Mouse (Mus musculus): ENCODE data around the gene Vdac2. TPM values are rescaled to one million over a fixed set of nuclear protein-coding genes. Genes with fewer than 3 reads are reported as not detected.

Gene Vdac2
- polyA plus RNA-seq, 1 experiment from 2014 or later: 313 TPM

DNA sequence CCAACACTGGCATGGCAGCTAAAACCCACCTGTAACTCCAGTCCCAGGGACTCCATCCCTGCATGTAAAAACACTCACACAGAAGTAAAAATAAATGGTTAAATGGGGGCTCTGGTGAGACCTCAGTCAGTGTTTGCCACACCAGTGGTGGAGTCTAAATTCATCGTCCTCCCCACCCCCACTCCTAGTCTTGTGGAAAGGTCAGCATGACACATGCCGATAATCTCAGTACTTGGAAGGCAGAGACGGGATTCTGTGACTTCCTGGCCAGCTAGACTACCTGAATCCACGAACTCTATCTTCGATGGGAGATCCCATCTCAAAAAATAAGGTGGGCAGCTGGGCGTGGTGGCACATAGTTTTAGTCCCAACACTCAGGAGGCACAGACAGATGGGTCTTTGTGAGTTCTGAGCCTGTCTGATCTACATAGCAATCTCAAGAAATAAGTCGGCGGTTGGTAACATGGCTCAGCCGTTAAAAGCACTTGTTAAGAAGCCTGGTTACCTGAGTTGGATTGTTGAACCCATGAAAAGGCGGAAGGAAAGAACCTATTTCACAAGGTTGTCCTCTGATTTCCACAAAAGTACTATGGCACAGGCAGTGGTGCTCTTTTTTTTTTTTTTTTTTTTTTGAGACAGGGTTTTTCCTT is 13.2 kb upstream of the Vdac2 start:
- WGBS: 85% methylated on average over 10 of the region's 10 CpGs
- Histone ChIP-seq H3K36me3 (ENCODE audit: control insufficient read depth, insufficient read depth, low read length) (no peaks in the 10 kb centered on the region), H3K27me3 (ENCODE audit: control insufficient read depth, insufficient read depth, low read length) (no peaks in the 10 kb centered on the region), H3K9ac (ENCODE audit: low read length) (no peak overlapping the region), H3K4me3 (ENCODE audit: low read depth, low read length) (no peak overlapping the region), H3K27ac (replicated peaks; ENCODE audit: low read depth, low read length) (no peak overlapping the region), H3K4me1 (ENCODE audit: control insufficient read depth, insufficient read depth, low read length) (no peaks in the 10 kb centered on the region), H3K9me3 (ENCODE audit: control insufficient read depth, low read length) (no peaks in the 10 kb centered on the region), H3K4me2 (ENCODE audit: low read depth, severe bottlenecking) (no peak overlapping the region)
- no peak for ATAC-seq (ENCODE audit: insufficient number of reproducible peaks, low FRiP score, low TSS enrichment, low read depth)
- DNase-seq (ENCODE audit: low spot score): no peak

DNA sequence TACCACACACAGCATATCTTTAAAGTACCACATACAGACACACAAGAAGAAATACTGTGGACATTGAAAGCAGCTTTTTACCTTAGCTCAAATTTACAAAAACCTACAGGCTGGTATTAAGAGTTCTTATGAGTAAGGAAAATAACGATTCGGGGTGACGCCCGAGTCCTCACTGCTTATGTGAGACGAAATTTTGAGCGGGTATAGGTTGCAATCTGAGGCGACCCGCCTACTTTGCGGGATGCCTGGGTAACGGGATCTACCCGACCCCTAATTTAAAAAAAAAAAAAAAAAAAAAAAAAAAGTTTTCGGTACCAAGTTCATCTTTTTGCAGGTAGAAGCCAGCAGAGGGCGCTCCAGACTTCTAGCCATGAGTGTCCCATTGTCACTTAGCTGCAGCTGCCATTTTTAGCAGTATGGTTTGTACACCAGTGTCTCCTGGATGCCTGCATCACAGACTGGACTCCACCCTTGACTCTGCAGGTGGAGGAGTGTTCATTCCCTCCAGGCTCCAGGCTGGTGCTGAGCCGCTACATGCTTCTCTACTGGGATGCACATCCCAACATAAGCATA is 12.4 kb upstream of the Vdac2 start:
- DNase-seq (ENCODE audit: low spot score) (peak; percentile 75), ATAC-seq (ENCODE audit: insufficient number of reproducible peaks, low FRiP score, low TSS enrichment, low read depth) (no peak; the same call in 1 of the 2 replicates)
- Histone ChIP-seq H3K4me1 (ENCODE audit: control insufficient read depth, insufficient read depth, low read length) (no peaks in the 10 kb centered on the region), H3K27me3 (ENCODE audit: control insufficient read depth, insufficient read depth, low read length) (no peaks in the 10 kb centered on the region), H3K4me2 (ENCODE audit: low read depth, severe bottlenecking) (peak overlapping the region; percentile 12; the same call in 1 of the 2 replicates), H3K36me3 (ENCODE audit: control insufficient read depth, insufficient read depth, low read length) (no peaks in the 10 kb centered on the region), H3K4me3 (ENCODE audit: low read depth, low read length) (no peak overlapping the region), H3K9ac (ENCODE audit: low read length) (no peak overlapping the region), H3K9me3 (ENCODE audit: control insufficient read depth, low read length) (no peaks in the 10 kb centered on the region), H3K27ac (replicated peaks; ENCODE audit: low read depth, low read length) (no peak overlapping the region)
- WGBS: 23% methylated on average over 14 of the region's 14 CpGs

DNA sequence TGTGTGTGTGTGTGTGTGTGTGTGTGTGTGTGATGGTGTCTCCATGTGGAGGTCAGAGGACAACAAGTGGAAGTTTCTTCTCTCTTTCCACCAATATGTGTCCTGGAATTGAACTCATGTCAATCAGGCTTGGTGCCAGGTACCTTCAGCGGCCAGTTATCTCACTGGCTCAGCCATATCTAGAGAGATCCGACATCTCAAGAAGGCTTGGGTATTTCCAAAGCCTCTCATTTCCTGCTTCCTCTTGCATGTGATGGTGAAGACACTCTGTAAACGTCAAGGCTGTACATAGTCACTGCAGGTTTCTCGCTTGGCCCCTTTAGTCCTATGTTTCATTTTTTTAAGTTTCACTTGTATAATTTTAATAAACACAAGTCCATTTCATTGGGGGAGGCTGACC is 11.8 kb upstream of the Vdac2 start:
- Histone ChIP-seq H3K27ac (replicated peaks; ENCODE audit: low read depth, low read length) (no peak overlapping the region), H3K27me3 (ENCODE audit: control insufficient read depth, insufficient read depth, low read length) (no peaks in the 10 kb centered on the region)

GRCm38 (mm10) chr14:21813847-21814246 is 11.2 kb upstream of the Vdac2 start:
- 83% methylated on average over 3 of the region's 3 CpGs for WGBS
- no peaks in the 10 kb centered on the region for H3K36me3 ChIP-seq (ENCODE audit: control insufficient read depth, insufficient read depth, low read length)
- no peak overlapping the region for H3K27ac ChIP-seq (replicated peaks; ENCODE audit: low read depth, low read length)
- no peaks in the 10 kb centered on the region for H3K4me1 ChIP-seq (ENCODE audit: control insufficient read depth, insufficient read depth, low read length)
- no peaks in the 10 kb centered on the region for H3K27me3 ChIP-seq (ENCODE audit: control insufficient read depth, insufficient read depth, low read length)
- no peak overlapping the region for H3K4me2 ChIP-seq (ENCODE audit: low read depth, severe bottlenecking)
- H3K9me3 ChIP-seq (ENCODE audit: control insufficient read depth, low read length): no peaks in the 10 kb centered on the region
- ATAC-seq (ENCODE audit: insufficient number of reproducible peaks, low FRiP score, low TSS enrichment, low read depth) (no peak), DNase-seq (ENCODE audit: low spot score) (no peak)
- H3K9ac ChIP-seq (ENCODE audit: low read length): no peak overlapping the region
- no peak overlapping the region for H3K4me3 ChIP-seq (ENCODE audit: low read depth, low read length)

More for the DNA sequence above, 11.8 kb upstream of the Vdac2 start:
- Histone ChIP-seq H3K4me1 (ENCODE audit: control insufficient read depth, insufficient read depth, low read length) (no peaks in the 10 kb centered on the region), H3K4me3 (ENCODE audit: low read depth, low read length) (no peak overlapping the region), H3K9ac (ENCODE audit: low read length) (no peak overlapping the region), H3K36me3 (ENCODE audit: control insufficient read depth, insufficient read depth, low read length) (no peaks in the 10 kb centered on the region), H3K9me3 (ENCODE audit: control insufficient read depth, low read length) (no peaks in the 10 kb centered on the region), H3K4me2 (ENCODE audit: low read depth, severe bottlenecking) (no peak overlapping the region)
- WGBS: 83% methylated on average over 4 of the region's 4 CpGs
- DNase-seq (ENCODE audit: low spot score) (no peak), ATAC-seq (ENCODE audit: insufficient number of reproducible peaks, low FRiP score, low TSS enrichment, low read depth) (no peak)

DNA sequence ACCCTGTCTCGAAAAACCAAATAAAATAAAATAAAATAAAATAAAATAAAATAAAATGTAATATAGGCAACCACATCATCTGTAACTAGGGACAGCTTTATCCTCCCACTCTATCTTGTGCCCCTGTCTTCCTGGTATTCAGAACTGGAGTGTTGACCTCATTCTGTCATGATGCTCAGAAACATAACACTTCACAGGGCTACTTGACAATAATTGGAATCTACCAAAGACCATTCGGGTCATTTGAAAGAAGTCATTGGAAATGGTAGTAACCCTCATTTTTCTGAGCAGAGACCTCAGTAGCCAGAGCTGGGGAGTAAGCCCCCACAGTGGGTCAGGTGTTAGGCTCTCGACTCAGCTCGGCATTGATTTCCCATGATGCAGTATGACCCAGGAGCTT is 10.4 kb upstream of the Vdac2 start:
- H3K9ac ChIP-seq (ENCODE audit: low read length): no peak overlapping the region
- no peak for ATAC-seq (ENCODE audit: insufficient number of reproducible peaks, low FRiP score, low TSS enrichment, low read depth)
- 92% methylated on average over 4 of the region's 4 CpGs for whole genome bisulfite sequencing

DNA sequence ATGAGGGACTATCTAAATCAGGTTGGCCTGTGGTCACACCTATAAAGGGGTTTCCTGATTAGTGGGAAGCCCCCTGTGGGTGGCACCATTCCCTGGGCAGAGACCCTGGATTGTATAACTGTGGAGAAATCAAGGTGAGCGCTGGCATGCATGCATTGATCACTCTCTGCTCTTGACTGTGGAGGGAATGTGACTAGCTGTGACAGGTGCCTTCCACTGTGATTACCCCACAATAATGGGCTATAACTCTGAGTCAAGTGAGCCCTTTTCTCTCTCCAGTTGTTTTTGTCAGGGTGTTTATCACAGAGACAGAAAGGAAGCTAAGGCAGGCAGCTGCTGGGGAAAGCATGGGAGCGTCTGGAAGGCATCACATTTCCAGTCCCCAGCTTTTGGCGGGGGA is 8.8 kb upstream of the Vdac2 start:
- Histone ChIP-seq H3K4me2 (ENCODE audit: low read depth, severe bottlenecking) (no peak overlapping the region), H3K27ac (replicated peaks; ENCODE audit: low read depth, low read length) (no peak overlapping the region), H3K9me3 (ENCODE audit: control insufficient read depth, low read length) (no peaks in the 10 kb centered on the region), H3K9ac (ENCODE audit: low read length) (no peak overlapping the region), H3K4me3 (ENCODE audit: low read depth, low read length) (no peak overlapping the region), H3K4me1 (ENCODE audit: control insufficient read depth, insufficient read depth, low read length) (no peaks in the 10 kb centered on the region), H3K27me3 (ENCODE audit: control insufficient read depth, insufficient read depth, low read length) (no peaks in the 10 kb centered on the region), H3K36me3 (ENCODE audit: control insufficient read depth, insufficient read depth, low read length) (no peaks in the 10 kb centered on the region)
- no peak for DNase-seq (ENCODE audit: low spot score)
- 53% methylated on average over 3 of the region's 3 CpGs for WGBS
- ATAC-seq (ENCODE audit: insufficient number of reproducible peaks, low FRiP score, low TSS enrichment, low read depth): no peak

More for the DNA sequence above, 10.4 kb upstream of the Vdac2 start:
- Histone ChIP-seq H3K4me1 (ENCODE audit: control insufficient read depth, insufficient read depth, low read length) (no peaks in the 10 kb centered on the region), H3K27me3 (ENCODE audit: control insufficient read depth, insufficient read depth, low read length) (no peaks in the 10 kb centered on the region), H3K4me3 (ENCODE audit: low read depth, low read length) (no peak overlapping the region), H3K27ac (replicated peaks; ENCODE audit: low read depth, low read length) (no peak overlapping the region), H3K9me3 (ENCODE audit: control insufficient read depth, low read length) (no peaks in the 10 kb centered on the region), H3K4me2 (ENCODE audit: low read depth, severe bottlenecking) (no peak overlapping the region), H3K36me3 (ENCODE audit: control insufficient read depth, insufficient read depth, low read length) (no peaks in the 10 kb centered on the region)
- DNase-seq (ENCODE audit: low spot score): no peak

- no peak overlapping the region for H3K27ac ChIP-seq (replicated peaks; ENCODE audit: low read depth, low read length)
- ATAC-seq (ENCODE audit: insufficient number of reproducible peaks, low FRiP score, low TSS enrichment, low read depth) (no peak), DNase-seq (ENCODE audit: low spot score) (no peak)
- H3K9ac ChIP-seq (ENCODE audit: low read length): no peak overlapping the region
- H3K27me3 ChIP-seq (ENCODE audit: control insufficient read depth, insufficient read depth, low read length): no peaks in the 10 kb centered on the region
- 39% methylated on average over 4 of the region's 4 CpGs for WGBS
- no peaks in the 10 kb centered on the region for H3K4me1 ChIP-seq (ENCODE audit: control insufficient read depth, insufficient read depth, low read length)
- no peaks in the 10 kb centered on the region for H3K9me3 ChIP-seq (ENCODE audit: control insufficient read depth, low read length)
- H3K4me3 ChIP-seq (ENCODE audit: low read depth, low read length): no peak overlapping the region
- H3K36me3 ChIP-seq (ENCODE audit: control insufficient read depth, insufficient read depth, low read length): no peaks in the 10 kb centered on the region
- H3K4me2 ChIP-seq (ENCODE audit: low read depth, severe bottlenecking): no peak overlapping the region
These were observed 7.6 kb upstream of the Vdac2 start for GRCm38 (mm10) chr14:21817453-21817852.

DNA sequence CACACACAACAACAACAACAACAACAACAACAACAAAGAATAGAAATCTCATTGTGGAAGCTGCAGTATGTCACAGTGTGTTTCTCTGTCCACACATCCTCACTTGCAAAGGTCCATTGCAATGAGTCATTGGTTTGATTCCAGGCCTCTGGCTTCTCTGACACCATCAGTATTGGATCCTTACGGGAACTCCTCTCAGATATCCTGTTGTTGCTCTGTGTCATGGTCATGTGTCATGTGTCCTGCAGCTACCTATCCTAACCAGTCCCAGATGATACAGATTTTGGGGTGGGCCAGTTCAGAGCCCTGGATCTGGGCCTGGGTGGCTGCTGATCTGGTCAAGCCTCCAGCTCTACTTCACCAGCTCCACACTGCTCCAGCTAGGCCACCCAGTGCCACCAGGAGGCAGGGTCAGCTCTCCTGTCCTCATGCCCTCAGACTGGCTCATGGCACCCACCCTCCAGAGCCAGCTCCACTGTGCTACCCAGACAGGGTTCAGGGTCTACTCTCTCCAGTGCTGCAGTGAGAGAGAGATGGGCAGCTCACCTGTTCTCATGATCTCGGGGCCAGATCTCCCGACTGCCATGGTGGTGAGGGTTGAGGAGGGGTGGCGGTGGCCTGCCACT is 4.0 kb upstream of the Vdac2 start:
- Histone ChIP-seq H3K27ac (replicated peaks; ENCODE audit: low read depth, low read length) (no peak overlapping the region), H3K9ac (ENCODE audit: low read length) (no peak overlapping the region), H3K4me3 (ENCODE audit: low read depth, low read length) (no peak overlapping the region), H3K4me2 (ENCODE audit: low read depth, severe bottlenecking) (no peak overlapping the region), H3K4me1 (ENCODE audit: control insufficient read depth, insufficient read depth, low read length) (no peaks in the 10 kb centered on the region), H3K36me3 (ENCODE audit: control insufficient read depth, insufficient read depth, low read length) (no peaks in the 10 kb centered on the region), H3K27me3 (ENCODE audit: control insufficient read depth, insufficient read depth, low read length) (no peaks in the 10 kb centered on the region), H3K9me3 (ENCODE audit: control insufficient read depth, low read length) (no peaks in the 10 kb centered on the region)
- DNase-seq (ENCODE audit: low spot score): no peak
- 90% methylated on average over 4 of the region's 4 CpGs for WGBS
- no peak for ATAC-seq (ENCODE audit: insufficient number of reproducible peaks, low FRiP score, low TSS enrichment, low read depth)
